Mouse (Mus musculus): ENCODE results near the gene Pts.

GRCm38 (mm10) chr9:50533791-50534190 lies 5.3 kb upstream of the Pts start:
- TF ChIP-seq POLR2A (IDR thresholded peaks at IDR 0.05; ENCODE audit: low read depth, low read length) = no peak
- TF ChIP-seq CTCF (conservative IDR thresholded peaks at IDR 0.05; ENCODE audit: insufficient read depth, insufficient read length, low read depth, low read length) = no peak

Measured in kidney, adult 2 months (tissue).